Mouse (Mus musculus): ENCODE measurements around the gene Rhoa.

DNA sequence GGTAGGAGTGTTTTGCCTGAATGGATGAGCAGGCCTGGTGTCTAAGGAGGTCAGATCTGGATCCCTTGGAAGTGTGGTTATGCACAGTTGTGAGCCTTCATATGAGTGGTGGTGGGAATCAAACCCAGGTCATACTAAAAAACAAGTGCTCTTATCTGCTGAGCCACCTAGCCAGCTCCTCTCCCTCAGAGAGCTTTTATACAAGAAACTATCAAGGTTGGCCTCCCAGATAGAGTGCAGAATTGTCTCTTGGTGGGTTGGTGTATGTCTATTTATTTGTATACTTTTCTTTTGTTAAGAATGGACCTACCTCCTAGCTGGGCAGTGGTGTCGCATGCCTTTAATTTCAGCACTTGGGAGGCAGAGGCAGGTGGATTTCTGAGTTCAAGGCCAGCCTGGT, 37.9 kb downstream of the Rhoa start:
- TF ChIP-seq CTCF (IDR thresholded peaks at IDR 0.05; ENCODE audit: low read depth, low read length) (no peak), POLR2A (IDR thresholded peaks at IDR 0.05; ENCODE audit: insufficient read depth, low read length) (no peak)

Data from ES-Bruce4 (cell line).